Mouse (Mus musculus) heart, adult 8-10 months (tissue): Measurements from ENCODE around the gene Degs2. TPM values are rescaled to one million over a fixed set of nuclear protein-coding genes. Genes with fewer than 3 reads are reported as not detected.

Experiments used
- DNase-seq: peaks from one replicate; pipeline ENCODE4 v3.0.0; 2022; ENCODE audit warnings: low spot score
- total RNA-seq, 4 experiments: library from RNA; stranded (reverse); gene quantifications; 2 replicates each; pipeline ENCODE4 v1.2.4; 2022

Gene Degs2
- total RNA-seq, 4 experiments from 2014 or later = 0.25 to 1.00 (median 0.56) TPM

DNA sequence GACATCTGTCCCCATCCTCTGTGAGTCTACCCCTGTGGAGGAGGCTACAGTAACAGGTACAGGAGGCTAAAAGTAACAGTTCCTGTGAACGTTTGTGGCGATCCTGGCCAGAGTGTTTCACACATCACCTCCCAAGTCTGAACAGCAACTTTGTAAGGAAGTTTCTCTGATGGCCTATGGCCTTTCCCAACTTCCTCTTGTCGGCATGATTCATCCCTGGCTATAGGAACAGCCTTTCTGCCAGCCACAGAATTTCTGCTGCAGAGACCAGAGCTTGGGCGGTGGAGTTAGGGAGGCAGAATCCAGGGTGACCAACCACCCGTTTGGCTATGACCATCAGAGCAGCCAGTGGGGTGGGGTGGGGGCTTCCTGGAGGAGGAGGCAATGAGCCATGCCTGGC is 2.1 kb downstream of the Degs2 start:
- DNase-seq = no peak

DNA sequence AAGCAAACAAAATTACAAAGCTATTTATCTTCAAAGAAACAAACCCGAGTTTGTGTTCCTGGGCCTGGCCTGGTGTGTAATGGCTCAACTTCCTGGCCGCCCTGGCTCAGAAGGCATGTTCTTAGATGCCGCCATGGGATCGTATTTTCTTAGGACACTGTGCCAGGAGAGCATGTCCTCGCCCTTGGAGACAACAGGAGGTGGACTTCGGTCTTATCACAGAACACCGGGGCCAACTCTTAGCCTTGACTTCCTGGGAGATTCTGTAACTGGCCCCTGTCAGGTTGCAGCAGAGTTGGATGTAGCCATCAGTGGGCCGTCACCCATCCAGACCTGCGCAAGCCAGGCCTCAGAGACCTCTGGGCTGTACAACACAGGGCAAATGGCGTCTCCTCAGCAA is 2.5 kb downstream of the Degs2 start:
- no peak for DNase-seq

DNA sequence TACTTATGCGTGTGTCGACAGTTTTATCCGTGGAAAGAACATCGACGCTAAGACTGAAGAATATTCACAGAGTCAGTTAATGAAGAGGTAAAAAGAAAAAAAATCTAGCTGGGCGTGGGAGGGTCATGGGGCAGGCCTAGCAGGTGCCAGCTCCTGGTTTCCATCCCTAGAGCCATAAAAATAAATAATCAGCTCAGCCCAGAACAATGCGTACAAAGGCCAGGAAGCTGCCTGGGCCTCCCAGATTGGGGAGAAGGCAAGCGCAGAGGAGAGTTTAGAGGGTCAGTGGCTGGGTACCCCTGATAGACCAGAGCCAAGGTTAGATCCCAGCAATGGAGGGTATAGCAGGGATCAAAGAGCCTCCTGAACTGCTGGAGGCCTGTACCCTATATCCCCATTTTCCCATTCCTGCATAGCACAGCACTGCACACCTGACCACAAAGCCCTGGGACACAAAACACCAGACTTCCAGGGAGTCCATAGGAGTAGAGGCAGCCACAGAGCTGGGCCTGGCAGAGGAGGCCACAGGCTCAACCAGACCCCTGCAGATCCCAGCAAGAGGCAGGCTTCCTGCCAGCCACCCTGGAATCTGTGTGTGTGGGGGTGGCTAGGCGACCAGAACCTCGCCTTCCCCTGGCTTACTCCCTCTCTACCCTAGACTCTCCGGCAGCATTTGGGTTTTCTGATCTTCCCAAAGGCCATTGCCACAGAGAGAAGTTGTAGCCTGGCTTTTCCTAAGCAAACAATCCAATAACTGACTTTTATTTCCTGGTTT is 3.2 kb downstream of the Degs2 start:
- no peak for DNase-seq

DNA sequence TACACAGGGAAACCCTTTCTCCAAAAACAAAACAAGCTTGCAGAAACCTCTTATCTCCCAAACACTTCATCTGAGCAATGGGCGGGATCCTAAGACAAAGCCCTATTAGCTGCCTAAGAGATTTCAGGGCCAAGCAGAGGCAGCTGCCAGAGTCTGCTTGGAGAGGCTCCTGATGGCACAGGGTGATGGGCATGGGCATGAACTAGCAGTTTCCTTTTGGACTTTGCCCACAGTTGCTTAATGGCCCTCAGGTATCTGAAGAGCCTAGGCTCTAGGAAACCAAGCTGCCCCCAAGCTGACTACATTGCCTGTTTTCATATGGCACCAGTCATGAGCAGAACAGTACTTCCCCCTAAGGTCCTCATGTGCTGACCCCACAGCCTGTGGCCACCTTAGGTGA is 7.9 kb downstream of the Degs2 start:
- DNase-seq = no peak

DNA sequence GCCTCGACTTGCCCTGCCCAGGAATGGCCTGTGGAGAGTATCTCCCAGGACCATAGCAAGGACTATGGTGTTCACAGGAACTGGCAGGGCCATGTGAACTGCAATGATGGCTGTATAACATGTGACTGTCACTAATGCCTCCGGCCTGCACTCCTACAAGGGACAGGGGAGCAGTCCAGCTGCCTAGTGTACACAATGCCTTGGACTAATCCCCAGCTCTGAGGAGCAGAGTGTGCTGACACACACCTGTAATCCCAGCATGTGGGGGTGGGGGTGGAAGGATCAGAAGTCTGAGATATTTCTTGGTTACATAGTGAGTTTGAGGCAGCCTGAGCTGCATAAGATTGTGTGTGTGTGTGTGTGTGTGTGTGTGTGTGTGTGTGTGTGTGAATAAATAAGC is 8.5 kb downstream of the Degs2 start:
- no peak for DNase-seq

DNA sequence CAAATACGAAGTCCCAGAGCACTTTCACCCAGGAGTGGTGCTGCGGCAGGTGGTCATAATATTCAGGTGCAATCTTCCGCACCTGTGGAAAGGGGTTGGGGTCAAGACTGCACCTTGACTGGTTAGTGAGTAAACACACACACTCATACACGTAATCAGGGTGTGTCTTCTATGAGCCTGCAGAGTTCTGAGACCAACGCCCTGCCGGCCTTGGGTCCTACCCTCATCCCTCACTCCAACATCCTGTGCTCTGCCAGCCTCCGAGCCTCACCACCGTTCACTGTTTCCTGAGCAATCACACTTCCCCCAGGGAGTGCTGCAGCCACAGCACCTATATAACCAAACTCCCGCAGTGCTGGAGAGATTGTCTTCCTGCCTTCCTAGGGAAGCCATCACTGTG is 11.6 kb downstream of the Degs2 start:
- DNase-seq = no peak

DNA sequence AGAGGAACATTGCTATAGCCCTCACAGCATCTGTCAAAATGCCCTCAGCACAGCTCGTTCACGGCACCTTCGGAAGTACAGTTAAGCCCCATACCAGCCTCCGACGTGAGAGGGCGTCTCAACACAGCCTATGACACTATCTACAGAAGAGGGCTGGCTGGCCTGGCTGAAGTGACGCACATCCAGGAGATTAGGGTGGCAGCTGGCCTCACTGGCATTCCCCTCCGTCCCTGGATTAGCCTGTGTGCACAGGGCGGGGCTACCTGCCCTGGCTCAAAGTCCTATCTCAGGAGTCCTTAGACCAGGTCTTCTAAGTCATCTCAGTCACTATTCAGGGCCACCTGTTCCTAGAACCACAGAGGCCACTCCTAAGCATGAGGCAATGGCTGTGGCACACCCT is 12.9 kb downstream of the Degs2 start:
- DNase-seq = no peak

DNA sequence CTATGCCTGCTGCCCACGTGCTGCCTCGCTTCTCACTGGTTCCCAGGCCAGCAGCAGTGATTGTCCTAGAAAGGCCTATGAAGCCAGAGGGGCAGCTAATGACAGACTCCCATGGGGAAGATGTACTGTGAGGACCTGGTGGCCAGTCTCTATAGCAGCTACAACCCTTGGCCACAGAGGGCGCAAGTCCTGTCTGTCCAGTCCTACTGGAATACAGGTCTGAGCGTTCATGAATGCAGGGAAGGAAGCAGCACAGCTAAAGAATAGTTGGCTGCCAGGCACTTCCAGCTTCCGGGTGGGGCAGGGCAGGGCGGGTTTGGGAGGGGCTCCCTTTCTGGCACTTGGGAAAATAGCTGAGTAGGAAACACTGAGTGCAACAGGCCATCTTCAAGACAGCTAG is 15.2 kb downstream of the Degs2 start:
- no peak for DNase-seq

DNA sequence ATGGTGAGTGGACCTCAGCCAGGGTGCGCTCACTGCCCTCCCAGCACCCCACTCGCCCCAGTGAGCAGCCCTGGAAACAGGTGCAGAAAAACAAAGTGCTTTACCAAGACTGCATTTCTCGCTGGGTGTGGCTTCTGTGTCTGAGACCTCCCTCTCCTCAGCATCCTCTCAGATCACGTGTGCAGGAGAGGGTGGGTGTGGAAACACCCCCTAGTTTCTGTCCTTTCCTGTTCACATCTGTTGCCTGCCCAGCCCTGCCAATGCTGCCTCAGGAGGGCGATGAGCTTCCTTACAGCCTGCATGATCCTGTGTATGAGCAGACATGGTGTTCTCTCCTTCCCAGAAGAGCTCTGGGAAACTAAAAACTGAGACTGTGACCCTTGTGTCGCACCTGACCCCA is 15.7 kb downstream of the Degs2 start:
- DNase-seq = no peak

DNA sequence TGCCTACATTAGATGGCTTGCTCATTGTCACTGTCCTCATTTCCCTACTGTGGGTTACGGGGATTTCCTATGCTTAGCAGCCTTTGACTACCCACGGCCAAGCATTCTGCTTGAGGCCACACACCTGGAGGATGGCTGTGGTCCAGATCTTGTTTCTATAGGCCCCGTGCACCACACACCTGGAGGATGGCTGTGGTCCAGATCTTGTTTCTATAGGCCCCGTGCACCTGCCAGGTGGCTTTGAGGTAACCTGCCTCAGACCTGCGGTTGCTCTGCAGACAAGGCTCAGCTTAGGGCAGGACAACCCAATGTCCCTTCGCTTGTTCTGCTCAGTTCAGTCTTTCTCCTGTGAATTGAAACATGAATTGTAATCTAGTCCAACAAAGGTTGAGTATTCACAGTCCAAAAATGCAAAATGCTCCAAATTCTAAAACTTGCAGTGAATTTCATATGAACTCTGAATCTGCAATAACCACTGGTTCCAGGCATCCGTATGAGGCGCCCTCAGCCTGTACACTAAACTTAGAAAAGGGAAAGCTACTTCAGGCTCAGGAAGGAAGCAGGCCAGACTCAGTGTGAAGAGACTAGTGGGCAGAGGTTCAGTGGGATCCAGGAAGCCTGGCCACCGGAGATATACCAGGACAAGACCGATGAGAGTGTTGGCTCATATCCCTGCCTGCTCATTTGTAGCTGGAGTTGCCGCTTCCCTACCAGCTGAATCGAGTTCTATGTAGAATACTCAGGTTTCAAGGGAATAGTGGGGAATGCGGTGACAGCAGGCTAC is 19.7 kb downstream of the Degs2 start:
- no peak for DNase-seq

DNA sequence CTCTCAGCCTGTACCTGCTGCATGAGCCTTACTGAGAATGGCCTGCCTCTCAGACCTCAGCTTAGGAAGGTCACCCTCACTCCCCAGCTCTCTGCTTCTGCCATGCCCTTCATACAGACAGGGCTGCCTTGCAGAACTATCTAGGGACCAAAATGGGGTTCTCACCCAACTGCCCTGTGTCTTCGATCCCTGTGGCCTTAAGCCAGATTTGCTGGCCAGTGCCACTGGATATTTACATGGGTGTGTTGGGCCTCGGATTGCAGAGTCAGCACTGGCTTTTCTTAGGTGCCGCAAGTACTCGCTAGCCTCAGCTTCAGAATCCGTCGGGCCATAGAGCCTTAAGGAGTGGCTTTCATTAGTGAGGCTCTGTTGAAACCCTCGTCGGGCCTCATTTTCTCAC is 21.3 kb downstream of the Degs2 start:
- DNase-seq = no peak

DNA sequence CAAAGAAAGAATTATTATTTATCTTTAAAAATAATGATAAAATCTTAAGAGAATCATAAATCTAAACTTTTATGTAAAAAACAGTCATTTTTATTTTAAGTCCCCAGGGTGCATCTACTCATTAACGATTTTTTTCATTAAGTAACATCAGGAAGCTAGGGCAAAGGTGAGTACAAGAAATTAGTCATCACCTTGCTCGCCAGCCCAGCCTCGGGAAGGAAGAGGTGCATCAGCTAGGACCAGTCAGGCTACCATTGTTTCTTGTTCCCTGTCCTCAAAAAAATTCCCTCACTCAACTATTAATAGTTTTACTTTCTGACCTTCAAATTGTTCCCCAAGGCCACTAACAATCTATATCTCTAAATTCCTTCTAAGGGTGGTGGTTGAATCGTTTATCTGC is 23.7 kb downstream of the Degs2 start:
- DNase-seq = no peak

DNA sequence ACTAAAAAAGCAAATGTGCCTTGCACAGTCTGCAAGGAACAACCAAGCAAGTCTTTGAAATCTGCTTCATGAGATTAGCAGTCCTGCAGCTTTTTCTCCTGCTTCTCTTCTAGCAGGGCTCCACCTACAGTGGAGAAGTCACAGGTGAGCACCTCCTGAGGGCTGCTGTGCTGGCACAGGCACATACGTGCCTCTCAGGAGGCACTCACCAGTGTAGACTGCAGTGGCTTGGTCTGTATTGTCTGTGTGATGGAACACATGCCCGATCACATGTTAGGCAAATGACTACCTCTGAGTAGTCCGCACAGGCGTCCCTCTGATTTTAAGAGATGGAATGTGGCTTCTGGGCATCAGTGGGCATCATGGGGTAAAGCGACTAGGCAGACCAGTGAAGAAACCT is 25.0 kb downstream of the Degs2 start:
- no peak for DNase-seq

DNA sequence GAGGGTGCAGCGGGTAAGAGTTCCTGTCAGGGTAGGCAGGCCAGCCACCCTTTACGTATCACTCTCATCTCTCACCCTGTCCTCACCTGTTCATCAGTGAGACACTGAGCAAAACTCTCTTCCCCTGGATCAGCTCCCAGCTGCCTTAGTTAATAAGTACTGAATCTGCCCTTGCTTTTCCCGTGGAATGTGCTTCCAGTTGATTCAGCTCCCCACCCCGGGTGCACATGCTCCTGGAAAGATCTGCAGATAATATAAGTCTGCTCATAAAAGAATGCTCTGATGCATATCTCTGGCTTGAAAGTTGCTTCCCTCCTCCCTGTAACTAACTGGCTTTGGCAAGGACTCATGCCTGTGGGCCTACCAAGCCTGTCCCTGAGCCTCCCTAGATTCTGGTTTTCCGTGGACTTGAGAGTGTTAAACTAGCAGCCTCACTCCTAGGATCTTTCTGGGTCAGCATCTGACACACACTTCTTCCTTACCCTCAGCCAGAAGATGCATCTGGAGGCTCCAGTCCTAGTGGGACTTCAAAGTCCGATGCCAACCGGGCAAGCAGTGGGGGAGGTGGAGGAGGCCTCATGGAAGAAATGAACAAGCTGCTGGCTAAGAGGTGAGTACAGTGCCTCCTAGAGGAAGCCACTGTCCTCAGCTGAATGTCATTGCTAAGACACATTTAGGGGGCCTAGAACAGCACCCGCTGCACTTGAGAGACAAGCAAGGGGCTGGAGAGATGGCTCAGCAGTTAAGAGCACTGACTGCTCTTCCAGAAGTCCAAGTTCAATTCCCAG is 26.3 kb downstream of the Degs2 start:
- no peak for DNase-seq

DNA sequence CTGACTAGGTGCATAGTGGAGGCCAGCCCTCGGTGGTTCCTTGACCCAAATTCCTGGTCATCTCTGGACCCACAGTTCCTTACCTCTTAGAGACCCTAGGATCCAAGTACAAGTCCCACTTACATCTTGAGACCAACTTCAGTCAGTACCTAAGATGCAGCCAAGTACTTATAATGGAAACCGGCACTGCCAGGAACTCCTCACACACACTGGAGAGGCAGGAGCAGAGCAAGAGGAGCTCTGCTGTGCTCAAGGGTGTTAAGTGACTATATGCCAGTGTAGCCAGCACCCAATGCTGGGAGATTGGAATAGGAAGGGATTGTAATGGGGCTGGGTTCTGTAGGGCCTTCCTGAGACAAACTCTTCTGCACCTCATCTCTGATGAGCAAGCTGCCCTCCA is 27.2 kb downstream of the Degs2 start:
- DNase-seq = no peak

DNA sequence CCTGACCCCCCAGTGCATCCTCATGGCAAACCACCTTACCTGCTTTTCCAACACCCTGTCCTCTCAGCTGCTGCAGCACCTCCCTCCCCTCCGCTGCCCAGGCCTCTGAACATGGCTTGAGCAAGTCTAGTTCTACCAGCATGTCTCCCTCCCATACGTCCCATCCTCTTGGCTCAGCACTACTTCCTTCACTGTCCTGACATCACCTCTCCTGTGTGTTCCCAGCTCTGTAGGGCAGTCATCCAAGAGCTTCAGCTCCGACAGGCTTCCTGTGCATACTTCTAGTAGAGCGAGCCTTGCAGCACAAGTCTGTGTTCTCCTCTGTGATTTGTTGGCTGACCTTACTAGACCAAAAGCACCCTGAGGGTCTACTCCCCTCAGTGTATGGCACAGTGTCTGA is 27.6 kb downstream of the Degs2 start:
- DNase-seq = peak; percentile 82

DNA sequence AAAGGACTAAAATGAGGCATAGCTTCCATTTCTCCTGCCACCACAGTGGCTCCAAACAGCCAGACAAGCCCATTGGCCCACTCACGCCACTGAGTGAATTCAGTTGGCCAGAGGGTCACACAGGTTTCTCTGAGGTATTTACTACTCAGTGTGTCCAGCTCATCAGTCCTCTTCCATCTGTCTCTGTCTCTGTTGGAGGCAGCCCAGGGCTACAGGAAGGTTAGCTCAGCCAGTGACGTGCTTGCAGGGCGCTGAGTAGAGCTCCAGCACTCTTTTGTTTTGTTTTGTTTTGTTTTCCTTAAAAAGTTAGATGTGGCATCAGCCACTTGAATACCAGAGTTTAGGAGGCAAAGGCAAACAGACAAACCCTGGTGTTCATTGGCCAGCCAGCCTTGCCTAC is 28.6 kb downstream of the Degs2 start:
- no peak for DNase-seq

DNA sequence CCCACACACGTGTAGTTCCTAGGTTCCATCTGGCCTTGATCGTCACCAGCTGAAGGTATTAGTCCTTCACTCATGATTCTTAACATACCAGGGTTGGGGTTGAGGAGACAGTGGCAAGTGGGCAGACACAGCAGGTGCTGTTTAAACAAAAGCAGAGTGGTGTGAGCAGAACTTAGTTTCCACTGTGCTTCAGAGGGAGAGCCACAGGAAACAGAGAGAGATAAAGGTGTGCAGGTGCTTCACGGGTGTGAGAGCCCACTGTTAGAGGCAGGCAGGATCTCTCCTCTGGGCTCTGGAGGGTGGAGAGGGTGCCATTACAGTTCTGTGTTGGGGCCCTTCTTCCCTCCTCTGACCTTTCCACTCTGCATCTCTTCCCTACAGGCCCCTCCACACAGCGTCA is 29.2 kb downstream of the Degs2 start:
- no peak for DNase-seq

DNA sequence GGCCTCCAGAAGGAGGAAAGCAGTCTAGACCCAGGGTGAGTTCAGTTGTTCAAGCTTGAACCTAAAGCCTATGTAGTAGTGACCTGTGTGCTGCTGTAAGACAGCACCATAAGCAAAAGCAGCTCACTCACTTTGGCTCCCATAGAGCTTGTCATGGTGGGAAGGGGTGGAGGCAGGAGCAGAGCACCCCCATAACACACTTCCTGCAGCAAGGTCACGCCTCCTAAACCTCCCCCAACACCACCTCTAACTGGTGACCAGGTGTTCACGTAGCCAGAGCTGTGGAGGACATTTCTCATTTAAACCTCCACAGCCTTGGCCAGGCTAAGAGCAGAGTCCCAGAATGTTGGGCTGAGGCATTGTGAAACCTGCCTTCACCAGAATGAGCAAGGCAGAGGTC is 30.6 kb downstream of the Degs2 start:
- no peak for DNase-seq

DNA sequence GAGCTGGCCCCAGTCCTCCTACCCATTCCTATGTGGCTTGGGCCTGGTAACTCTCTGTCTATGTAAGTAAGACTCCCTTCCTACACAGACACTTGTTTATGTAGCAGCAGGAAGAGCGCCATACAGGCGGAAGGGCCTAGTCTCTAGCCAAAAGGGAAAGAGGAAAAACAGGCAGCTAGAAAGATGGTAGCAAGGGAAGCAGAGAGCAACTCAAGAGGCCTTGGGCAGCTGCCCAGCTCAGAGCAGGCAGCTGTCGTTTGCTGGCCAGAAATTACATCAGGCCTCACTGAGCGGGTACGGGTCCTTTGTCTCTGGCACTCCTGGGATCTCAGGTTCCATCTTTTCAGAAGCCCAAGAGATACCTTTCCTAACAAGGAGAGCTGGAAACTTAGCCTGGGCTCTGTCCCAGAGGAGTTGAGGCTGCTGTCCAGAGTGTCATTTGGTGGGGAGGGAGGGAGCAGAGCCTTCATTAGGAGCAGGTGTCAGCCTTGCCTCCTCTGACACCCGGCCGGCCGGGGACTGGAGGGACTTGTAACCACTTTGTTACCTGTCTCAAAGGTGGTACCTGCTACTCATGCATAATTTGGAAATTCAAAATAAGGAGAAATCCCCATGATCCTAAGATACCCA is 33.4 kb downstream of the Degs2 start:
- DNase-seq = no peak

DNA sequence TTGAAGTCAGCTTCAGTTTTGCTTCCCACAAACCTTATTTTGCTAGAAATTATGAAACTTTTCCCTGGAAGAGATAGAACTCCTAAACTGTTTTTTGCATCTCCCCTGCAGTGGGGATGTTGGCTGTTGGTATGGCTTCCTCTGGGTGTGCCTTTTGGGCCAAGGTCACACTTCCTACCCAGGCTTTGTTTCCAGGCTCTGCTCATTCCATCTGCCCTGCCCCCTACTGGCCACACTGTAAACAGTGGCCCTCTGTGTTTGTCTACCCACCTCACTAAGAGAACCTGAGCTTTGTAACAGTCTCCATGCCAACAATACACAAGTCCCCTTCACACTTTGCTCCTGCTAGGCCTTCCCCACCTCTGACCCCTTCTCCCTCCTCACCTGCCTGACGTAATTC is 44.8 kb downstream of the Degs2 start:
- DNase-seq = peak; percentile 46
